Mouse (Mus musculus) heart, adult 9 months (tissue): ENCODE measurements at regions not wholly inside any gene's neighbourhood (a gene's known extent, or its start where the extent isn't known, plus 50 kb on each side); places are given as distances from the start of the nearest gene placed in this dataset.

ENCODE experiments used
- DNase-seq, 2 experiments: peaks; one replicate each; pipeline ENCODE4 v3.0.0; 2022; ENCODE audit warnings: low spot score in 2 of 2

DNA sequence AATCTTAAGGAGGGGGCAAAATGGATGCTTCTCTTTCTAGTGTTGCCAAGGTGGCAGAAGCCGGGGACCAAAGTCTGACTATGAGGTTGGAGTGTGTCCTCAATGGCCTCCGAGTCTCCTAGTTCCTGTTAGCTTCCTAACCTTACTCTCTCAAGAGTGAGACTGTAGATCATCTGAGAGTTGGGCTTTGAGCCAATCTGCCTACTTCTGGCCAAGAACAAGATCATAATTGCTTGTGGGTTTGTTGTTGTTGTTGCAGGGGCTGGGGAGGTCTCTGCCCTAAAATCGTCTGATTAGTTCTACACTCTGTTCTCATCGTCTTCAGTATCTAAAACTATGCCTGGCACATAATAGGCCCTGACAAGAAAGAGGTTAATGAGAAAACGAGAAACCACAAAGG lies 110.8 kb upstream of the Syt6 start:
- no peak for DNase-seq

- DNase-seq, result no peak
These were observed 110.3 kb upstream of the Syt6 start for GRCm38 (mm10) chr3:103464729-103465128.

- no peak for DNase-seq
These were observed 109.8 kb upstream of the Syt6 start for GRCm38 (mm10) chr3:103465132-103465690.

GRCm38 (mm10) chr3:103465948-103466347 lies 109.1 kb upstream of the Syt6 start:
- no peak for DNase-seq

- DNase-seq, result no peak
These were observed 104.2 kb upstream of the Syt6 start for GRCm38 (mm10) chr3:103470586-103471400.

- peak; percentile 11 to 17 for DNase-seq
These were observed 102.4 kb upstream of the Syt6 start for GRCm38 (mm10) chr3:103472598-103472997.

DNA sequence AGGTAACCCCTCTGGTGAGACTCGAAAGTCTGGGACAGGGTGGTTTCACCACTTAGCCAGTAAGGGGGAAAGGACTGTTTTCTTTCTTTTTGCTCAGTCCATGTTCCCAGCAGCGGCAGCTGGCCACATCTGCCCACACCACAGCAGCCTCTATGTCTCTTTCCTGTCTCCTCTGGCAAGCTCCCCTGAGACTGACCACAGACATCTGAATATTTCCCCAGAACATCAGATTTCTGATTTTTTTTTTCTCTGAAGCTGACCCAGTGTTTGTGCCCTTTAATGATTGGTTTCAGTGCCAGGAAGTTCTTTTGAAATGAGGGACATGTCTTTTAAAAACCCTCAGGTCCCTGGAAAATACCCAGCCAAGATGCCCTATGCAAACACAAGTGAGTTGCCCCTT lies 101.7 kb upstream of the Syt6 start:
- DNase-seq, result peak; percentile 41 to 51

DNA sequence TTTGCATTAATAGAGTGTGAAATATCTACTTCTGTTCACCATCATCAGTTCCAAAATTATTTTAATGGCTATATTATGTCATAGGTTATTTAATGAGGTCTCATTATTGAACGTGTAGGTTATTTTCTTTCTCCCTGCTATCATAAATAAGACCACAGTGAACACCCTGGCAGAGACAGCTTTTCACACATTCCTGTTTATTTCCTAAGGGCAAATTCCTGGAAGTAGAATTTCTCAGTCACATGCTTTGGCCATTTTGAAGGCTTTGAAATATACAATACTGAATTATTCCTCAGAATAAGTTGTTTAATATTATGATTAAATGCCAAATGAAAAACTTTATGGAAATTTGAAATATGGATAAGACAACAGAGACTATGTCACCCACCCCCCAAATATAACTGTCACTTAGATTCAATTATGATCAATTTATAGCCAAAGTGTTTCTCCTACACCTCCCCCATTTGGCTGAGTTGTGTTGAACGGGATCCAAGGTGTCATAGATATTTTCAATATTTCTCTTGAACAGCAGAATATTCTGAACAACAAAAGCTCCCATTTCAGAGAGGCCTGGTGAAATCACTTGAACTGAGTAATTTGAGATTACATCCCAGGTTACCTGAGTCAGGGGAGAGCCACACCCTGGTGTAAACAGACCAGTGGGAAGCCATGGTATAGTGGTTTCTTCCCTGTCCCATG lies 95.0 kb upstream of the Syt6 start:
- no peak for DNase-seq

GRCm38 (mm10) chr3:103480676-103481075 lies 94.4 kb upstream of the Syt6 start:
- peak; percentile 17 to 39 for DNase-seq

- DNase-seq, result no peak
These were observed 91.7 kb upstream of the Syt6 start for GRCm38 (mm10) chr3:103483316-103483715.

DNA sequence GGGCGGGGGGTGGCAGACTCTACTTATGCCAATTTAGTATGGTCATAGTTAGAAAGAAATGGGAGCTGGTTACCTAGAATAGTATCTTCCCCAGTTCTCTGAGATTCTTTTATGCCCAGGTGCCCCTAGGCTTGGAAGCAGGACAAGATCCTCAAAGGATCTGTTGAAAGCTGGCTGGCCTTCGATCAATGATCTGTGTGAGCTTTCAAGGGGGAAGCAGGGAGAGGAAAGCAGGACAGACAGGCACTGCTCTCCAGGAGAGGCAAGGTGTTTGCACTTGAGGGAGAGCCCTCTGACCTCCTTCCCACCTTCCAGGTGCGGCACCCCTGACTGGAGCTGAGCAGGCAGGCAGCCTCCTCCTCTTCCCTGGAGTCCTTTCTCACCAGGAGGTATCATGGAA lies 91.3 kb upstream of the Syt6 start:
- no peak for DNase-seq

DNA sequence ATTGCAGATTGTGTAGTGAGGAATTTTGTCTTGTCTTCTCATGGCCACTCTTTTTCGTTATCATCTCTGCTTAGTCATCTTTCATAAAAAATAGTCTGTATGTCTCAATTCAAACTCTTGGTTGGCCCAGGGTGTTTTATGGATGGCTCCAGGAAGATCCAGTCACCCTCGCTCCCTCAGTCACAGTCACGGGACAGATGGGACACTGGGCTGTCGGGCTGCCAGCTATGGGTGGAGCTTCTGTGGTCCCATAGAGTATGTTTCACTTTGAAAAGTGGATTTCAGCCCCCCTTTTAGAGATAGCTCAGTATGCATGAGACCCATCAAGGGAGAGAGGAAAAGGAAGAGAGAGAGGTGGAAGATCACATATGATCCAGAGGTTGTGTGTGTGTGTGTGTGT lies 85.2 kb upstream of the Syt6 start:
- DNase-seq, result no peak

DNA sequence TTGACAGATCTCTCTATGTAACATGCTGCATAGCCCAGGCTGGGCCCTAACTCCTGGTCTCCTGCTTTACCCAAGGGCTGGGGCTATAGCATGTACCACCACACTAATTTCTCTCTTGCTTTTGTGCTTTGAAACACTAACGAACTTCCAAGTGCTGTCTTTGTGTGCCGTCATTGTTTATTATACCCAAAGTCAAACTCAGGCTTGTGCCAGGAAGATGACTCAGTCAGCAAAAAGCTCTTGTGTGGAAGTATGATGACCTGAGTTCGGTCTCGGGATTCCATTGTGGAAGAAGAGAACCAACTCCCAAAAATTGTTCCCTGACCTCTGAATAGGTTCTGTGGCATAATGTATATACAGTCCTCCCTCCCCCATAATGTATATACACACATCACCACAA lies 84.1 kb upstream of the Syt6 start:
- DNase-seq, result no peak

GRCm38 (mm10) chr3:103492211-103492610 lies 82.8 kb upstream of the Syt6 start:
- DNase-seq, result no peak

DNA sequence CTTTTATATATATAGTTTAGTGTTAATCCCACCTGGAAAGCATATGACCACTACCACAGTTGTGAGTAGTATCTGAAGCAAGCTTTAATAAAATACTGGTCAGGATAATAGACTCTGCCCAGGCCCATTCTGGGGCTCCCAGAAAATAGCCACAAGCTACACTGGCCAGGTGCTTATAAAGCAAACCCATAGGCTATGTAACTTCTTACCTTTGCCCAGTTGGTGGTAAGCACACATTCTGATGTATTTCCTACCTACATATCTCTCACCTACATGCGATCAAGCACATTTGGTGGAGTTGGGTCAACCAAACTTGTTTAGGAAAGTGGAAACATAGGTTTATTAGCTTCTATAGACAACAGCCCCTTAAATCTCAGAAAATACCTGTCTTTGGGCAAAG lies 81.4 kb upstream of the Syt6 start:
- no peak for DNase-seq

- DNase-seq, result no peak
These were observed 81.0 kb upstream of the Syt6 start for GRCm38 (mm10) chr3:103494043-103494442.

- no peak for DNase-seq
These were observed 78.9 kb upstream of the Syt6 start for GRCm38 (mm10) chr3:103496083-103496482.

GRCm38 (mm10) chr3:103496683-103497082 lies 78.3 kb upstream of the Syt6 start:
- DNase-seq, result no peak

DNA sequence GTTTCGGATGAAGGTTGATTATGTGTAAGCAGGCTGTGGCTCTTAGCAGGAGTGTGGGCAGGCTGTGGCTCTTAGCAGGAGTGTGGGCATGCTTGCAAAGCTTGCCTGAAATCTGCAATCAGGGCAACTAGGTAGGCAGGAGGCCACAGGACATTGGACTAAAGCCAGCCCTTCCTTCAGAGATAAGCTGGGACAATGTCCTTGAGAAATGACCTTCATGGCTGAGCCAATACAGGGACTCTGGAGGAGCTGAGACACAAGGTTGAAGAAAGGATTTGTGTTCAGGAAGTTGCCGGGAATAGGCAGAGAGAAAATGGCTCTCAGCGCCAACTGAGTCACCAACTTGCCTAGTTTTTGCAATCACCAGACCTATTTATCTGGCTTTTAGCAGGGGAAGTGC lies 77.3 kb upstream of the Syt6 start:
- no peak for DNase-seq

DNA sequence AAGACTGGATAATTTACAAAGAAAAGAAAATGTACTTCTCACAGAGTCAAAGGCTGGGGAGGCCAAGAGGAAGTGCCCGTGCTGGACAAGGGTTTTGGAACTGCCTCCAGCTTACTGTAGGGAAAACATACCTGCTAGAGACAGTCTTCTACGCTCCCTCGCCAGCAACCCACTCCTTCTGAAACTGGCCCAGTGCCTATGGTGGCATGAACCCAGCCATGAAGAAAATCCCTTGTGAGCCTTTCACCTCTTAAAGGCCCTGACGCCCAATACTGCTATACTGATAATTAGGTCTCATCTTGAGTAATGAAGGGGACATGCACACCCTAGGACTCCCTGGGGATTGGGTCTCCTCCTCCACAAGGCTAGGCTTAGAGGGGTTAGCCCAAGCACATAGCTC lies 76.6 kb upstream of the Syt6 start:
- DNase-seq, result no peak

DNA sequence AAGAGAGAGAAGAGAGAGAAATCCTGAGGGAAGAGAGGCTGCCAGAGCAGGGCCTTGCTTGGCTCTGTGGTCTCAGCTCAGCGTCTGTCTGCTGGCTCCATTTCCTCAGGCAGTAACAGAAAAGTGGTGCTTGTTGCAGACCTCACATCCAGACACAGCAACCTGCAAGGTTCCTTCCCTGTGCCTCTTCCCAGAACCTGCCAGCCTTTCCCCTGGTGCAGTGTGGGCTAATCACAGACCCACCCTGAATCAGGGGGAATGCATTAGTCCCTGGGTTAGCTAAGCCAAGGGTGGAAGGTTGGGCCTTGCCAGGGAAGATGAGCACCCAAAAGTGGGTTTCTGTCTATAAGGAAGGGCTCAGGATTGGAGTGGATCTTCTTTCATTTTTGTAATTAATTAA lies 75.2 kb upstream of the Syt6 start:
- no peak for DNase-seq

DNA sequence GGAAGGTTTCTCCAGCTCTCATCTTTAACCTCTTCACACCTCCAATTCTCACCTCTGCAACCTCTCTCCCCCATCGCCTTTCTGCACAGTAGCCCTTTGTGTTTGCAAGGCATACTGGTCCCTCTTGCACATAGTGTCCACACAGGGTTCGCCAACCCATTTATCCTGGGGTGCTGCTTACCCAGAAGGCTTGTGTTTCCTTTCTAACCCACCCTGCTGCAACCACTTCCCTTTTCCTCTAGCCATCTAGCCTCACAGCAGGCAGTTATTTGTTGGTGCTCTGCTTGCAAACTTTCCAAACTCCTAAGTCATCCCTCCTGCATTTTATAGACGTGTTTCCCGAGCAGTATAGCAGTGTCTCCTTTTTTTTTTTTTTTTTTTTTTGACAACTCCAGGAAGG lies 74.7 kb upstream of the Syt6 start:
- no peak for DNase-seq

DNA sequence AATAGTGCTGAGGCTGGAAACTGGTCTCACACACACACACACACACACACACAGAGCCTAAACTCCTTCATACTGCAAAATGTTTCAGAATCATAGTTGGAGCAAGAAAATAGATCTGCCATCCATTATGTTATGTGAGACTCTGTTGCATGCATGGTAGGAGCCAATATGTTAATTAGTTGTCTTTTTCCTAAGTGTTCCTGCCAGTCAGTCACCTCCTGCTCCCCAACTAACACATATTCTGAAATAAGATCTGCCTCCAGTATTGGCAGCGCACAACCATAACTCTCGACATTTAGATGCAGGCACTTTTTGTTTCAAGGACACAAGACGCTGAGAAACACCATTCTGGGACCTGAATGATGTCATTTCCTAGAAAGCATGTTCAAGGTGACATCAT lies 70.9 kb upstream of the Syt6 start:
- no peak for DNase-seq
